Mouse (Mus musculus) midbrain, embryonic 10.5 days (tissue): ENCODE measurements around the gene Armc2. TPM values are rescaled to one million over a fixed set of nuclear protein-coding genes. Genes with fewer than 3 reads are reported as not detected.
A peak's percentile ranks its signal among the peaks of the same experiment; 100 is the strongest.
"Not testable (repeated sequence)": the region's sequence is repeated elsewhere in the genome, so short reads cannot be mapped to it uniquely, and the experiment has no call there.

Source experiments
- DNase-seq: peaks from one replicate; pipeline ENCODE4 v3.0.0-alpha.2; 2017; ENCODE audit warnings: low spot score
- H3K27ac ChIP-seq: fragments of 300-500 bp; sonication (generic); replicated peaks from 2 replicates; pipeline ENCODE4 v1.5.1; 2016; ENCODE audit warnings: mild to moderate bottlenecking
- H3K27me3 ChIP-seq: fragments of 300-500 bp; sonication (generic); 2 replicates; pipeline ENCODE4 v1.6.1; 2016; ENCODE audit warnings: low read depth, mild to moderate bottlenecking; ENCODE audit not compliant: poor library complexity, severe bottlenecking
- H3K36me3 ChIP-seq: fragments of 300-500 bp; sonication (generic); 2 replicates; pipeline ENCODE4 v1.6.1; 2016; ENCODE audit warnings: mild to moderate bottlenecking, moderate library complexity
- H3K4me1 ChIP-seq: fragments of 300-500 bp; sonication (generic); 2 replicates; pipeline ENCODE4 v1.6.1; 2016
- H3K4me3 ChIP-seq: fragments of 300-500 bp; sonication (generic); 2 replicates; pipeline ENCODE4 v1.5.1; 2016; ENCODE audit warnings: mild to moderate bottlenecking, moderate library complexity
- H3K9me3 ChIP-seq: fragments of 300-500 bp; sonication (generic); replicated peaks from 2 replicates; pipeline ENCODE4 v1.6.1; 2016; ENCODE audit warnings: mild to moderate bottlenecking
- WGBS: fragments of 180-500 bp; shearing (Covaris S2); methylation state at CpG from one replicate; pipeline ENCODE4 v1.1.7; 2016; 5-methylcytosine and 5-hydroxymethylcytosine counted together
- polyA plus RNA-seq: library from polyadenylated mRNA; unstranded; fragments of >200 nt; fragmentation: Nextera tagmentation; extraction: Ambion mirVana; gene quantifications from 2 replicates; pipeline ENCODE4 v1.2.1, GENCODE M21; 2016

Armc2 gene
- polyA plus RNA-seq, 1 experiment from 2014 or later = 1.5 TPM

DNA sequence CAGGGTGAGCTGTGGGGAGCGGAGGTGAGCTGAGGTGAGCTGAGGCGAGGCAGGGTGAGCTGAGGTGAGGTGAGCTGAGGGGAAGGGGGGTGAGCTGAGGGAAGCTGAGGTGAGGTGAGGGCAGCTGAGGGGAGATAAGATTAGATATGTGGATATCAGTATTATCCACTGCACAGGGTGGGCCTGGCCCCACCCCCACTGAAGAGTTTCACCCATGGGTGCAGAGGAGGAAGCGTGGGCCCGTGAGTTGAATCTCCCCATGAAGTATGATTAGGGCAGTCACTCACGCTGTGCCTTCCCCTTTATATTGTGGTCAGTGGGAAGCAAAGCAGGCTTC lies 64.7 kb downstream of the Armc2 start:
- Histone ChIP-seq H3K9me3 (no peaks in the 10 kb centered on the region), H3K36me3 (no peaks in the 10 kb centered on the region), H3K27me3 (no peaks in the 10 kb centered on the region), H3K27ac (no peak overlapping the region), H3K4me1 (no peaks in the 10 kb centered on the region), H3K4me3 (no peak overlapping the region)
- DNase-seq = no peak
- WGBS = 93% methylated on average over 5 of the region's 5 CpGs

DNA sequence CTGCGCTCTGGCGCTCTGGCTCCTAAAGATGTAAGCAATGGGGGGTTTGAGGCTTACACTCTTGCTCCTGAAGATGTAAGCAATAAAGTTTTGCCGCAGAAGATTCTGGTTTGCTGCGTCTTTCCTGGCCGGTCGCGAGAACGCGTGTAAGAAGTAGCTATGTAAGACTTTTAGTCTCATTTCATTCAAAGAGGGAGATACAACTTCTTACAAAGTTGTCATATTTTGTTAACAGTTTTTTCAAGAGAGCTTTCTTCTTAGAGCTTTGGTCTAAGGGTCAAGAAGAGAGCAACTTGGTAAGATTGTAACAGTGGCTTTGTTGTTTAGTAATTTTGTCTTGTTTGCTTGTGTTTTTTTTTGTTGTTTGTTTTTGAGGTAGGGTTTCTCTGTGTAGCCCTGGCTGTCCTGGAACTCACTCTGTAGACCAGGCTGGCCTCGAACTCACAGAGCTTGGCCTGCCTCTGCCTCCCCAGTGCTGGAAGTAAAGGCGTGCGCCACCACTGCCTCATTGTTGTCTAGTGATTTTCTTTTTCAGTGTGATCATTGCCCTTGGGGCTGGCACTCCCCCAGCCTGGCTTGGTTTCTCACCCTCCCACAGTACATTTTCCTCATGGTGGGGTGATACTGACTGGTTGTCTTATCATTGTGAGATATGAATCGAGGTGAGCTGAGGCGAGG lies 65.3 kb downstream of the Armc2 start:
- no peak overlapping the region for H3K27ac ChIP-seq
- no peaks in the 10 kb centered on the region for H3K9me3 ChIP-seq
- H3K36me3 ChIP-seq = no peaks in the 10 kb centered on the region
- H3K4me1 ChIP-seq = no peaks in the 10 kb centered on the region
- no peaks in the 10 kb centered on the region for H3K27me3 ChIP-seq
- no peak for DNase-seq
- WGBS = 92% methylated on average over 14 of the region's 14 CpGs
- no peak overlapping the region for H3K4me3 ChIP-seq

DNA sequence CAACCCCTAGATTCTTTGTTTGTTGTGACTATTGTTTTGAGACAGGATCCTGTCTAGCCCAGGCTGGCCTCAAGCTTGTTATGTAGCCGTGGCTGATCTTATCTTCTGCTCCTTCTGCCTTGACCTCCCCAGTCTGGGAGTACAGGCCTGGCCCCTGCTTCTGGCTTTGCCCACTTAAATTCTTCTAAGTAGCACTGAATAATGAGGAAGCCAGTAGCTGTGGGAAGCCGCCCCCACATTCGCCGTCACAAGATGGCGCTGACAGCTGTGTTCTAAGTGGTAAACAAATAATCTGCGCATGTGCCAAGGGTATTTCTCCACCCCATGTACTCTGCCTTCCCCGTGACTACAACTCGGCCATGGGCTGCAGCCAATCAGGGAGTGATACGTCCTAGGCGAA lies 65.9 kb downstream of the Armc2 start:
- not testable (repeated sequence) for H3K4me1 ChIP-seq, H3K36me3 ChIP-seq, H3K9me3 ChIP-seq, H3K27ac ChIP-seq, H3K27me3 ChIP-seq, DNase-seq, H3K4me3 ChIP-seq
- 91% methylated on average over 8 of the region's 10 CpGs for WGBS

DNA sequence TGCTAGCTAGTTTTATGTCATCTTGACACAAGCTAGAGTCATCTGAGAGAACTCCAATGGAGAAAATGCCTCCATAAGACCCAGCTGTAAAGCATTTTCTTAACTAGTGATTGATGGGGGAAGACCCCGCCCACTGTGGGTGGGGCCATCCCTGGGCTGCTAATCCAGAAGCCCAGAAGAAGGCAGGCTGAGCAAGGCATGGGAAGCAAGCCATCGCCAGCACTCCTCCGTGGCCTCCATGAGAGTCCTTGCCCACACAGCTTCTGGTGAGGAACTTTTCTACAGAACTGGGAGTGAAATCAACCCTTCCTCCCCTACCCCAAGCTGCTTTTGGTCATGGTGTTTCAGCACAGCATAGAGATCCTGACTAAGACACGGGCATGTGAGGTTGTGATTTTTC lies 79.2 kb downstream of the Armc2 start:
- Histone ChIP-seq H3K36me3 (no peaks in the 10 kb centered on the region), H3K4me1 (peaks cover 33% of the 10 kb centered on the region), H3K27me3 (no peaks in the 10 kb centered on the region), H3K27ac (no peak overlapping the region), H3K4me3 (no peak overlapping the region), H3K9me3 (no peaks in the 10 kb centered on the region)
- no peak for DNase-seq
- 70% methylated on average over 4 of the region's 4 CpGs for WGBS

DNA sequence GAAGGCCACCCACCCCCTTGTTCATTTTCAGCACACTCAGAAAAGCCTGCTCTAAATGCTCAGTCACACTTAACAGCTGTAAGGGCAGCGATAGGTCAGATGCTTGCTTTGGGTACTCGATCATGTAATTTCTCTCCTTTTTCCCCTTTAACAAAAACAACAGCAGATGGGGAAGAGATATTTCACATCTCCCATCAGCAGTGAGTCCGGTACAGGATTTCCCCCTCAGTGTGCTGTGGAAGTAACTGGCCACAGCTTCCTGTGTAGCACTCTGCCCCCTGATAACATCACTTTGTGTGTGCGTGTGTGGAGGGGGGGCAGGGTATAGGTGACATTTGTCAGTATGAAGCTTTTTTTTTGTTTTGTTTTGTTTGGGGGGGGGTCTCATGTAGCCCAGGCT lies 81.1 kb downstream of the Armc2 start:
- WGBS = 77% methylated on average over 4 of the region's 4 CpGs
- Histone ChIP-seq H3K27ac (no peak overlapping the region), H3K36me3 (no peaks in the 10 kb centered on the region), H3K9me3 (no peaks in the 10 kb centered on the region), H3K4me1 (peaks cover 33% of the 10 kb centered on the region), H3K27me3 (no peaks in the 10 kb centered on the region), H3K4me3 (no peak overlapping the region)
- DNase-seq = no peak

DNA sequence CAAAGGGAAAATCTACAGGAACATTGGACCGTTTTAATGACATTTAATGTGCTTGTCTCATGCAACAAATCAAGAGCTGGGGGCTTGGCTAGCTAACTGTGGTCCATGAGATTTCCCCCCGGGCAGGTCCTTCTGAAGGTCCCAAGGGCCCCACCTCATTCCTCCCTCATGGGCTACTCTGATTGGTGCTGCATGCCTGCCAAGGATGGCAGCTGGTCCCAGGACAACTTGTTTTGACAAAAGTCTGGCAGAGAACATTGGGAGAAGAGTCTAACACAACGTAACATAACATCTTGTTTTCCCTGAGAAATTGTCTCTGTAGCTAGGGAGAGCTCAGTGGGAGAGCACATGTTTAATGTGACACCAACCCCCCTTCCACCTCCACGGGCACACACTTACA lies 82.1 kb downstream of the Armc2 start:
- H3K27me3 ChIP-seq = no peaks in the 10 kb centered on the region
- H3K9me3 ChIP-seq = no peaks in the 10 kb centered on the region
- 85% methylated on average over 4 of the region's 4 CpGs for WGBS
- no peaks in the 10 kb centered on the region for H3K36me3 ChIP-seq
- no peak overlapping the region for H3K27ac ChIP-seq
- peaks cover 33% of the 10 kb centered on the region for H3K4me1 ChIP-seq
- no peak overlapping the region for H3K4me3 ChIP-seq
- DNase-seq = no peak

DNA sequence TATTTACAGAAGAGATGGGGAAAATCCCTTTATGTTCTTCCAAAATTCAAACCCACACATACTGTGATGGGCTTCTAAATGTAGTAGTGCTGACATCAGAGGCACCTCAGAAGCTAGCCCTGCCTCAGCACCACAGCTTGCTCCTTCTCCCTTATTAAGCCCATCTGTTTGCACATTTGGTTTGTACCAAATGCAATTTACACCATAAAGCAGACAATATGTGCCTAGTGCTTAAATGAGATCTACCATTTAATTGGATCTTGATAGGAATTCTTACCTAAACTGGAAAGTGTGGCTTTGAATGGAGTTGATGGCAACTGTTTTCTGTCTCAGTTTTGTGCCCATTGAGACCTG lies 82.8 kb downstream of the Armc2 start:
- Histone ChIP-seq H3K4me3 (no peak overlapping the region), H3K4me1 (peaks cover 33% of the 10 kb centered on the region), H3K36me3 (no peaks in the 10 kb centered on the region), H3K9me3 (no peaks in the 10 kb centered on the region), H3K27me3 (no peaks in the 10 kb centered on the region), H3K27ac (peak overlapping the region; percentile 78; the same call in 1 of the 2 replicates)
- DNase-seq = no peak

DNA sequence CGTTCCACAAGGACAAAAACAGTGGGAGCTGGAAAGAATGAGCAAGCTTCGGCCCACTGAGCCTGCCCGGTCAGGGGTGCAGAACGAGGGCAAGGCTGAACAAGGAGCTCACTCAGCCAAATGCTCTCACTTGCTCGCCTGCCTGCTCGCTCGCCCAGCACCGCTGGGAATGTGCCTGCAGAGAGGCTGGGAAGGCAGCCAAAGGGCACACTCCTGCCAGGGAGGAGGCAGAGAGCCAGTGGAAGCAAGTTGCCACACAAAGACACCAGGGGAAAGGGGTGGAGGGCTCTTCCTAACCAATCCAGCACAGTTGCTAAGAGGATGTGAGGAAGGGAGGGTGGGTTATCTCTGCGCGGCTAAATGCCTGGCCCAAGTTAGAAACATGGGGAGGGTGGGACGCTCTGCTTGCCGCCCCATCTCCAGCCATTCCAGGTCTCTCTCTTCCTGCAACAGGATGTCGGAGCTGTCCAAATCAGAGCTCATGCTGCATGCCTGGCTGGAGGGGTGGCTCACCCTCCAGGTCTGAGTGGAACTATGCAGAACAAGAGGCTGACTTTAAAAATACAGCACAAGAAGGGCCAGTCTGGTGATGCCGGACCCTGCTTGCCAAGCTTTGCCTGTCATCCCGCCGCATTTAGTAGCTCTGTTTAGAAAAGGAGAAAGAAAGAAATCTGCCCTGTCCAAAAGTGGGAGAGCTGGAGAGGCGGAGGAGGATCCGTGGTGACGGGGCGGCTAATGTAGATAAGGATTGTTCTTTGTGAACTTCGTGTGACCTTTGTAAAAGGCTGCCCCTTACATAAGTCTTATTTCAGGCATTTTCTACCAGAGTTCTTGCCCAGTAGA lies 83.4 kb downstream of the Armc2 start:
- no peaks in the 10 kb centered on the region for H3K9me3 ChIP-seq
- no peaks in the 10 kb centered on the region for H3K36me3 ChIP-seq
- 22% methylated on average over 21 of the region's 21 CpGs for WGBS
- peaks cover 33% of the 10 kb centered on the region for H3K4me1 ChIP-seq
- no peaks in the 10 kb centered on the region for H3K27me3 ChIP-seq
- H3K4me3 ChIP-seq = peak overlapping the region; percentile 40
- H3K27ac ChIP-seq = peak overlapping the region; percentile 78
- DNase-seq = peak; percentile 44

DNA sequence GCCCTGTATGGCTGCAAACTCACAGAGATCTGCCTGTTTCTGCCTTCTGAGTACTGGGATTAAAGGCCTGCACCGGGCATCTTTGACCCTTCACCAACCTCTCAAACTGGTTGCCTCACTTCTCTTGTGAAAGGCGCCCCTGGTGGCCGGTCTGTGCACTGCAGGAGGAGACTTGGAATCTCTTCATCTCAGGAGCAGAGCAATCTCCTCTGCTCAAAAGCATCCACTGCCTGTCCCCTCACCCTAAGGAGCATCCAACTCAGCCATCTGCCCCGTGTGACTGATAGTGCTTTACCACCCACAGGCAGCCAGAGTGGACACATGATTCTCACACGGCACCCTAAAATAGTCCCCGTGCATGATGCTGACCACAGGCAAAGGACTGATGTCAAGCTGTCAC lies 84.7 kb downstream of the Armc2 start:
- DNase-seq = peak; percentile 45
- no peaks in the 10 kb centered on the region for H3K27me3 ChIP-seq
- H3K4me1 ChIP-seq = peaks cover 33% of the 10 kb centered on the region
- 70% methylated on average over 6 of the region's 6 CpGs for WGBS
- no peak overlapping the region for H3K4me3 ChIP-seq
- no peaks in the 10 kb centered on the region for H3K36me3 ChIP-seq
- H3K9me3 ChIP-seq = no peaks in the 10 kb centered on the region
- H3K27ac ChIP-seq = no peak overlapping the region

DNA sequence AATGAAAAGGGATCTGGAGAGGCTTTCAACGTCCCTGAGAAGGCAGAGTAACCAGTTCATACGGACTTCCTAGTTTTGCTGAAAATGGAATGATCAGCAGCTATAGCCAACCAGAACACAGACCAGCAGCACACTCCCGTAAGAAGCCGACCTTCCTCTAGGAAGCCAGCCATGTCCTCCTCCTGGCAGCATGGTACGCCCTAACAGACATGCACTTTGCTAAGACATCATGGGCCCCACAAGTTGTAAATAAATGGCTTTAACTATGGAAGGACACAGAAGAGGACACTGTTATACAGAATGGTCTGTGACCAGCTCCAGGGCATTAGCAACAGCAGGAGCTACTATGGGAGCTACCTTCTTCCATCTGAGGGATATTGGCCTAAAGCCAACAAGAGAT lies 85.3 kb downstream of the Armc2 start:
- Histone ChIP-seq H3K4me1 (peaks cover 33% of the 10 kb centered on the region), H3K4me3 (no peak overlapping the region), H3K9me3 (no peaks in the 10 kb centered on the region), H3K36me3 (no peaks in the 10 kb centered on the region), H3K27me3 (no peaks in the 10 kb centered on the region), H3K27ac (no peak overlapping the region)
- 91% methylated on average over 5 of the region's 5 CpGs for WGBS
- no peak for DNase-seq

DNA sequence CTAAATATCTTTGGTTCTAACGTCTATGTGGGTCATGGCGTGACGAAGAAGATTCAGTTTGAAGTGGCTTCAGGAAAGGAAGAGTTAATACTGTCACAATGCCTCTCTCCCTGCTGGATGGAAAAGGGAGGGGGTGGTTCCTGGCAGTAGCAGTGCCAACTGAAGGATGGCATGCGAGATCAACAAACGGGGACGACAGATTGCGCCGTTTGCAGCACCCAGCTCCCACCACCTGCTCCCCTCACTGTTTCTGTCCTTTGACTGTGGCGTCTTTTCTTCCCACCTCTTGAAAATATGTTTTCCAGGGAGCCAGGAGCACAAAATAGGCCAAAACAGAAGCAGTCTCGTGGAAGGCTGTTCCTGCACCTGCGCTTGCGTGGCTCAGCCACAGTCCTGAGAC lies 86.3 kb downstream of the Armc2 start:
- 85% methylated on average over 12 of the region's 12 CpGs for WGBS
- H3K9me3 ChIP-seq = no peaks in the 10 kb centered on the region
- no peak for DNase-seq

DNA sequence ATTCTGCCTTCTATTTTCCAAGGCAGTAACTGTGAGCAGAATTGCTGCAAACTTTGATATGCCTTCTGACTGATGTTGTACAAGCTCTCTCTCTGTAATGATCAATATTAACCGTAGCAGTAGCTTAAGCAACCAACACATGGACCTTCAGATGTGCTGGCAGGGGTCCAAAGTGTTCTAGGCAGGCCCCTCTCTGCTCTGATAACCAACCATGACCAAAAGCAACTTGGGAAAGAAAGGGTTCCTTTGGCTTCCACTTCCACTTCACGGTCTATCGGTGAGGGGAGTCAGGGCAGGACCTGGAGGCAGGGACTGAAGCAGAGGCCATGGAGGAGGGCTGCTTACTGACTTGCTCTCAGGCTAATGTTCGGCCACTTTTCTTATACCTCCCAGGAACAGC lies 87.3 kb downstream of the Armc2 start:
- DNase-seq = no peak
- 77% methylated on average over 4 of the region's 4 CpGs for WGBS
- no peaks in the 10 kb centered on the region for H3K27me3 ChIP-seq
- no peak overlapping the region for H3K4me3 ChIP-seq
- no peak overlapping the region for H3K27ac ChIP-seq
- no peaks in the 10 kb centered on the region for H3K36me3 ChIP-seq
- H3K4me1 ChIP-seq = peaks cover 23% of the 10 kb centered on the region
- no peaks in the 10 kb centered on the region for H3K9me3 ChIP-seq

More for the DNA sequence above, 86.3 kb downstream of the Armc2 start:
- Histone ChIP-seq H3K4me1 (peaks cover 30% of the 10 kb centered on the region), H3K4me3 (no peak overlapping the region), H3K36me3 (no peaks in the 10 kb centered on the region), H3K27me3 (no peaks in the 10 kb centered on the region), H3K27ac (no peak overlapping the region)

DNA sequence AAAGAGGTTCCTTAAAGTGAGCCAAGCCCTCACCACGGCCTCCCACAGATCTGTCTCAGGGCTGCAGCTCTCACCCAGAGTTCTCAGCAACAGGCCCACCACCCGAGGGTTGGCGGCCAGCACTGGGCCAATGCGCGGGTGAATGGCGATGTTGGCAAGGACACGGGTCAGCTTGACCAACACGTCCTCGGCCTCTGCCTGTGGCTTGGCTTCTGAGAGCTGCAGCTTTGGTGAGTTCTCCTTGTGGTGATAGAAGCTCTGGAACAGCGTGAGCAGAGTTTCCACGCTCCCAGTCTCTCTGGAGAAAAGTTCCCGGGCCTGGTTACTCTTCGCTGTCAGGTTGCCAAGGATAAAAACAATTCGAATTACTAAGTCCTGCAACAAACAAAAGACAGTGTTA lies 91.5 kb downstream of the Armc2 start:
- Histone ChIP-seq H3K36me3 (no peaks in the 10 kb centered on the region), H3K4me1 (0 out of 2 replicates have a peak, but pooled peaks cover 6% of the 10 kb centered on the region), H3K9me3 (no peaks in the 10 kb centered on the region), H3K4me3 (no peak overlapping the region), H3K27ac (no peak overlapping the region), H3K27me3 (no peaks in the 10 kb centered on the region)
- 87% methylated on average over 14 of the region's 14 CpGs for WGBS
- DNase-seq = no peak
